Mouse (Mus musculus): ENCODE results near the gene Hip1.
"Not testable (repeated sequence)": the region's sequence is repeated elsewhere in the genome, so short reads cannot be mapped to it uniquely, and the experiment has no call there.

The Hip1 gene

GRCm38 (mm10) chr5:135489695-135490294 lies 55.1 kb downstream of the Hip1 start:
- DNase-seq (ENCODE audit: low spot score), result no peak

DNA sequence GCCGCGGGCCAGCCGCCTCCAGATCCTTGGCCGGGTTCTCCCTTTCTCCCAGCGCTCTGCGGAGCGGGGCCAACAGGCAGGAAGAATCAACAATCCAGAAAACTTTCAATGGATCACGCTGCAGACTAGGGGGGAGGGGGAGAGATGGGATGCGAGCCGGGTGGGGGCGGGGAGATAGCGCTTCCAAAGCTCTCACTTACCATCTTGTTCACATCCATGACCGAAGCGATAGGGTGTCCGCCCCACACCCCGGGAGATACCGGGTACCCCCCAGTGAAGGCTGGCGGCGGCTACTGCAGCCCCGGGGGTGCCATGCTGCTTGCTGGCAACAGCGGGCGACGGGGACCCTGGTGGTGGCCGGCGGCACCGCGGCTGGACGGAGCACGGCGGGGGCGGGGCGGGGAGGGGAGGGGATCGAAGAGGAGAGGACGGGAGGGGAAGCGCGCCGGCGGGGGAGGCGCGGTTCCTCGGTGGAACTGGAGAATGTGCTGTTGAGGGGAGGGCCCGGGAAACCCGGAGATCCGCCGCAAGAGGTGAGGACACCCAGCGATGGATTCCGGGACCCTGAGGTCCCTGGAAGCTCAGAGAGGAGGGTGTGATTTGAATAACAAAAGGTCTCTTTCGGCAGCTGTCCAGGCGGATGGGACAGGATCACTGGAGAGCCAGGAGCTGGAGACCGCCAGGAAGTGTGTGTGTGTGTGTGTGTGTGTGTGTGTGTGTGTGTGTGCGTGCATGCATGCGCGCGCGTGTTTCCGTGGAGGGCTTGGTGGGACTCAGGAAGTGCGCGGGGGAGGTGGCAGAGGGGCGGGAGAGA lies 55.8 kb downstream of the Hip1 start:
- peak; percentile 80 for DNase-seq (ENCODE audit: low spot score)

GRCm38 (mm10) chr5:135488222-135488880 lies 56.6 kb downstream of the Hip1 start:
- DNase-seq (ENCODE audit: low spot score), result no peak

DNA sequence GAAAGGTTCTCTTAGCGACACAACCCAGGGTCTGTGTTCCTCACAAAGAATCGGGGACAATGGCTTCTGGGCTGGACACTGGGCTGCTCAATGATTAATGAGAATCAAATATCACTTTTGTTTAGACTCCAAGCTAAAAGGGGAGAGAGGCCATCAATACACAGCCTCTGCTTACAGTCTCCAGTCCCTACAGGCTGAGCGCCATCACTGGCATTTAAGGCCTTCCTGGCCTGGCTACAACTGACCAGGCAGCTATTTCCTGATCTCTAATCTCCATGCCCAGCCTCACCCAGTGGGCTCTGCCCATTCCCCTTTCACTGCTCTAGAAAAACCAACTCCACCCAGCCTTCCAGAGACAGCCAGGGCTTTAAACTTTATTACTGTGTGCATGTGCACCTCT lies 59.6 kb downstream of the Hip1 start:
- no peak for DNase-seq (ENCODE audit: low spot score)

- not testable (repeated sequence) for DNase-seq (ENCODE audit: low spot score)
Observed at GRCm38 (mm10) chr5:135483865-135484264, 61.1 kb downstream of the Hip1 start.

DNA sequence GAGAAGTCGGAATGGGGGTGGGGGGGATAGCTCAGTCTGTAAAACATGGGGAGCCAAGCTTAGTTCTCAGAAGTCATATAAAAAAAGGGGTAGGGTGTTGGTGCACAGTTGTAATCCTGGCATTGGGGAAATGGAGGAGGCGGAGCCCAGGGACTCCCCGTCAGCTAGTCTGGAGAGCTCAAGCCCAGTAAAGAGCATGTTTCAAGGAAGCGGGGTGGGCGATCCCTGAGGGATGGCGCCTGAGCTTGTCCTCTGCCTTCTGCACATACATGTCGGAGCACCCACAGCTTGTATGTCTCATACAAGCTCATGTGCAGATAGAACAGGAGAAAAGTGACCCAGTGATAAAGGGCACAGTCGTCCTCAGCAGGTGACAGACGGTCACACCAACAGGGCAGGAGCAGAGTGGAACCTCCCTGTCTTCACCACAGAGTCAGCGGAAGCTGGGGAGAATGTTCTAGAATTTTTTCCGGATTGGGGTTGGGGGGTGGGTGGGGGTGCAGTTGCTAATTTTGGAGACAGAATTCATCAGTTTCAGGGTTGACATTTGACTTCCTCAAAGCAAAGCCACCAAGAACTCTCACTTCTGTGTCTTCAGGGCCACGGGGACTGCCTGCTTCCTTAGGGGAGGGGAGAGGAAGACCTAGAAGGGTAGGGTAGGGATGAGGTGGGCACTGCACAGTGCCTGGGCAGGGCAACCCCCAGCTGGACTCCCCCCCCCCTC lies 65.9 kb downstream of the Hip1 start:
- DNase-seq (ENCODE audit: low spot score), result no peak

DNA sequence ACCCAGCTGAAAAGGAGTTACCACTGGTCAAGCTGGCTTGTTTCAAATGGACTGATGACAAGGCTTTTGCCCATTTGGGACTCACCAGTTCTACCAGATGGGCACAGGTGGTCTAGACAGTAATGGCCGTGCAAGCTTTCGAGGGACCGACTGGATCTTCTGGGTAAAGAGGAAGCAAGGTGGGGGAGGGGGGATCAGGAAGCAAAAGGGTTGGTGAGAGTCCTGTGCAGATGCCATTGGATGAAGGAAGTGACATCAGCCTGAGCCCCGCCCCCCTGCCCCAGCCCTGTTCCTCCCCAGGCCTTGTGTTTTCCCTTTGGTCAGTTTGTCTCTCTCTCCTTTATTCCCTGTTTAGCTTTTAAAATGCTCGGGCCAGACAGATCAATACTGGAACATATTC lies 68.7 kb downstream of the Hip1 start:
- no peak for DNase-seq (ENCODE audit: low spot score)

DNA sequence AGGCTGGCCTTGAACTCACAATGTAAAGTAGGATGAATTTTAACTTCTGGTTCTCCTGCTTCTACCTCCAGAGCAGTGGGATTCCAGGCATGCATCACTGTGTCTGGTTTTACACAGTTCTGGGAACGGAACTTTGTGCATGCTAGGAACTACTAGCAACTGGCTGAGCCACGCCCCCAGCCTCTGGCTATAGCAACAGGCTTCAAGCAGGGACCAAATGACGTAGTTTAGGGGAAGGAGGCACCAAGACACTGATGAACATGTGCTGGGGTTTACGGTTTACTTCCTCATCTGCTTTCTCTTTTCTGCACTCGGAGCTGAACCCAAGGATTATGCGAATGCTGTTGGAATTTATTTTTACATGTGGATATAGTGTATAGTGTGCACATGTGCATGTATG lies 72.5 kb downstream of the Hip1 start:
- no peak for DNase-seq (ENCODE audit: low spot score)

DNA sequence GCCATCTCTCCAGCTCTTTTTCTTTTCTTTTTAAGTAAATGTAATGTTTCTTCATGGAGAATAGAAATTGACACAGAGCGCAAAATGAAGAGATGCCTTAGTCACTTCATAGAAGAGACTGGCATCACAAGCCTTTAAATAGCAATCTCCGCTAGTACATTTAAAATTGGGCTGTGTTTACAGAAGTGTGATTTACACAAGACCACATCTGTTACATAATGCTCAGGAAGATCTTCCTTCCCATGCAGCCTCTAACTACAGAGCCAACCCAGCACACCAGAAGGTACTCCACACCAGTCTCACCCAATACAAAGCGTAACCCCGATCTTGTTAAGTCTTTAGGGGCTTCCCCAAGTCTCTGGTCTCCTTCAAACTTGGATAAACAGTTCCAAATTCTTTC lies 73.2 kb downstream of the Hip1 start:
- no peak for DNase-seq (ENCODE audit: low spot score)

- DNase-seq (ENCODE audit: low spot score), result no peak
Observed at GRCm38 (mm10) chr5:135468280-135468679, 76.6 kb downstream of the Hip1 start.

DNA sequence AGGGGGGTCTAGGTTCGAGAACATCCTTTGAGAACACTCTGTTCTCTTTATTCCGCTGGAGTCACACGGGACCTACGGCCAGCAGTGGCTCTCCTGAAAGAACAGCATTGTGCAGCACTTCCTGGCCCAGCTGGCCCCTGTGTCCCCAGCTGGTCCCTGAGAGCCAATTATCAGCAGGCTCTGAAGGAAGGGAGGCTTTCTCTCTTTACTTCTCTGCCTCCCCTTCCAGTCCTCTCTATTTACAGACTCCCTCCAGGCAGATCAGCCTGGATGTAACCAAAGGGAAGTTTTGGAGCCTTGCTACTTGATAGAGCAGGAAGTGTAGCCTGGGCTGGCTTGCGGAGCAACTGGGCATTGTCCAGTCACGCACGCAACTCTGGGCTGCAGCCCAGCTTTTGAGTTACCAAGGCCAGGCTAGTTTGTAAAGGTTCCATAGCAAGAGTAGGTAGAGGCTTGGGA lies 79.1 kb downstream of the Hip1 start:
- no peak for DNase-seq (ENCODE audit: low spot score)

GRCm38 (mm10) chr5:135463380-135463779 lies 81.5 kb downstream of the Hip1 start:
- DNase-seq (ENCODE audit: low spot score), result no peak

GRCm38 (mm10) chr5:135460833-135461173 lies 84.1 kb downstream of the Hip1 start:
- DNase-seq (ENCODE audit: low spot score), result no peak

- peak; percentile 20 for DNase-seq (ENCODE audit: low spot score)
Observed at GRCm38 (mm10) chr5:135460152-135460832, 84.6 kb downstream of the Hip1 start.

GRCm38 (mm10) chr5:135459486-135459885 lies 85.4 kb downstream of the Hip1 start:
- DNase-seq (ENCODE audit: low spot score), result no peak

GRCm38 (mm10) chr5:135457961-135458360 lies 87.0 kb downstream of the Hip1 start:
- DNase-seq (ENCODE audit: low spot score), result no peak

- DNase-seq (ENCODE audit: low spot score), result no peak
Observed at GRCm38 (mm10) chr5:135456515-135456914, 88.4 kb downstream of the Hip1 start.

GRCm38 (mm10) chr5:135454256-135454655 lies 90.7 kb downstream of the Hip1 start:
- DNase-seq (ENCODE audit: low spot score), result no peak

DNA sequence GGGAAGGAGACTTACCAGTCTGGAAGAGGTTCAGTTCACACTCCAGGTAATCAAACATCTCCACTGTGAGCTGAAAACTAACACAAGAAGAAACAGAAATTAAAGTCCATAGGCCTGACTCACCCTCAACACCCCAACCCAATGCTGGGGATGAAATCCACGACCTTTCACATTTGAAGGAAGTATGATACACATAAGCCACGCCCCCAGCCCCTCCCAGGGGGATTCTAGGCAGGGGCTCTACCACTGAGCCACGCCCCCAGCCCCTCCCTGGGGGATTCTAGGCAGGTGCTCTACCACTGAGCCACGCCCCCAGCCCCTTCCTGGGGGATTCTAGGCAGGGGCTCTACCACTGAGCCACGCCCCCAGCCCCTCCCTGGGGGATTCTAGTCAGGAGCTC lies 93.4 kb downstream of the Hip1 start:
- DNase-seq (ENCODE audit: low spot score), result not testable (repeated sequence)

- no peak for DNase-seq (ENCODE audit: low spot score)
Observed at GRCm38 (mm10) chr5:135451100-135451499, 93.8 kb downstream of the Hip1 start.

DNA sequence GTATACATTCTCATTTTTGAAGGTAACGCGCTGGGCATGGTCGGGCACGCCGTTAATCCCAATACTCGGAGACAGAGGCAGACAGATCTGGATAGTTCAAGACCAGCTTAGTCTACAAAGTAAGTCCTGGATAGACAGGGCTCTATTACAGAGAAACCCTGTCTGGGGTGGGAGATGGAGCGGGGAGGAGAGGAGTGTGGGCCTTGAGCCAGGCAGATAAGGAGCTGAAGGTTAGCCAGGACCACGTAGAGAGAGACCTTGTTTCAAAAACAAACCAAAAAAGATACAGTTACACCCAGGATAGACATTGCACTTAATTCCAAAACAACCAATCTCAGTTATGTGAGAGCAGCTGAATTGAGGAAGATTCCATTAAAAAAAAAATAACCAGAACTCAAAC lies 99.2 kb downstream of the Hip1 start:
- DNase-seq (ENCODE audit: low spot score), result no peak

GRCm38 (mm10) chr5:135442430-135442829 lies 102.5 kb downstream of the Hip1 start:
- no peak for DNase-seq (ENCODE audit: low spot score)

All from yolk sac, embryonic 10.5 days (tissue).